Mouse (Mus musculus) erythroid progenitor cell, adult 5-6 weeks (primary cell): Measurements from ENCODE around the gene Wbp2. TPM values are rescaled to one million over a fixed set of nuclear protein-coding genes. Genes with fewer than 3 reads are reported as not detected.
"Not testable (repeated sequence)": the region's sequence is repeated elsewhere in the genome, so short reads cannot be mapped to it uniquely, and the experiment has no call there.

Source experiments
- ATAC-seq: replicated peaks from 2 replicates; pipeline ENCODE4 v1.8.0; 2016; ENCODE audit warnings: moderate number of reproducible peaks, mild to moderate bottlenecking, moderate TSS enrichment, inconsistent platforms; ENCODE audit not compliant: poor library complexity, low FRiP score, severe bottlenecking
- total RNA-seq, 2 experiments: library from RNA; stranded (forward) in 1 of 2; stranded (reverse) in 1 of 2; fragments of 150-400 nt in 1 of 2; fragments of 186-747, 209-891 nt in 1 of 2; gene quantifications; 2 replicates each; pipeline versions ENCODE4 v1.2.3 to v1.2.4; 2015 to 2017; ENCODE audit warnings: low replicate concordance in 2 of 2

Gene Wbp2
- total RNA-seq (2015; ENCODE audit: low replicate concordance) = 114 and 127 TPM in 2 replicates
- 43.8 and 56.9 TPM in 2 replicates for total RNA-seq (2017; ENCODE audit: low replicate concordance)

GRCm38 (mm10) chr11:116086258-116087193, at the start of gene Wbp2:
Gene Wbp2, minus strand, starts transcription at chr11:116086995.
- ATAC-seq = peak; percentile 91

DNA sequence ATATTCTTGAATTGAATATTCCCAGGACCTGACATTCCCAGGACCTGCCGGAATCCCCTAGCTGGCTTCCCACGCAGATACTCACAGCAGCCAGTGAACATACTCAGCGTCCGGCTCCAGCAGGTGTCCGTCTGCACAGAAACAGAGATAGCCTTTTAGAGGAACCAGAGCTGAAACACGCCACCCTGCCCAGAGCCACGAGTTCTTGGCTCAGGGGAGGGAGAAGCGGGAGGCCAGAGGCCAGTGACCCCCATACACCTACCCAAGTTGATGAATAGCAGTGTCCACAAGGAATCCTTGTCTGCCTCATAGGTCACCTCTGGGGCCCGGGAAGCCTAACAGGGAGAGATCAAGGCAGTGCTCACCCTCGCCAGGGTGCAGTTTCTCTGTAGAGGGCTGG, 47.4 kb upstream of the Wbp2 start:
- ATAC-seq = no peak

DNA sequence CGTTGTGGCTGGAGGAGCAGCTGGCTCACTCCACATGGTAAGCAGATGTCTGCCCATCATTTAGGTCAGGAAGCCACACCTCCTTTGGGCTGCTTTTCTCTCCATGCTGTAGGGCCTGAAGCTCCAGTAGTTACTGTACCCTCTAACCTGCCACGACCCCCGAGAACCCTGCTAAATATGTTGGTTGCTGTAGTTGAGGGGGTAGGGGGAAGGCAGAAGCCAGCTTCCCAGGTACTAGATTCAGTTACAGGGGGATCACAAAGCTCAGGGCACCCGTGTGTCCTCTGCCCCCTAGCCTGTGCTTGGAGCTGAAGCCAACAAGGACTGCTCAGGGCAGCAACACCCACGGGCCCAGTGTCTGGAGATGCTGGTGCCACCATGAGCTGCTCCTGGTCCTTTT, 46.7 kb upstream of the Wbp2 start:
- no peak for ATAC-seq

DNA sequence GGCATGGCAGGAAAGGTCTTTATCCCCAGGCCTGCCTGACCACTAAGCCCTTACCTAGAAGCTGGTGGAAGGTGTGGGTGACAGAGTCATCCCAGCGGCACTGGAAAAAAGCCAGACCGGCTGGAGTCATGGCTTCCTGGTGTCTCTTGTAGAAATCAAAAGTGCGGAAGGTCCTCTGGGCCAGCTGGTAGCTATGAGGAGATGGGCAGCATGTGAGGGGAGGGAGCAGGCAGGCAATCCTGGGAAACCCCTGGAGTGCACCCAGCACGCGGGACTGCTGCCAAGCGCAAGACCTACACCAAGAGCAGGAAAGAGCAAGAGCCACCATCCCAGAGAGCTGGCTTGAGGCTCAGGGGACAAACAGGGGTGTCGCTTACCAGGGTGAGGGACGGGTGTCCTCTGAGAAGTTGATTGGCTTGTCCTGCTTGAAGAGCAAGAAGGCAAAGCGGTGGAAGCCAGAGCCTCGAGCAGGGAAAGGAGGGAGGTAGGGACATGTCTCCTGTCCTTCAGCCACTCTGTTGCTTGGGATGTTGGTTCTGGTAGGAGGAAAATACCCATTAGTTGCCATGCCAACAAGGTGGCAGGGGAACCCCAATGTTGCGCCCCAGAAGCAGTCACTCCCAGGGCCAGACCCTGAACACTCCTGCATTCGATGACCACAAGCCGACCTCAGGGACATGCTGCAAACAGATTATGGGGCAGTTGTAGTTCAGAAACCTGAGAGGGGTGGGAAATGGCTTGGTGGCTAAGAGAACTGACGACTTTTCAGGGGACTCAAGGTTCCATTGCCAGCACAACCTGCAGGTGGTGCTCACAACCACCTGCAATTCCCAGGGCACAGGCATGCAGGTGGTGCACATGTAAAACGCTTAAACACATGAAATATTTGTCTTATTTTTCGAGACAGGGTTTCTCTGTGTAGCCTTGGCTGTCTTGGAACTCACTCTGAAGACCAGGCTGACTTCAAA, 45.9 kb upstream of the Wbp2 start:
- no peak for ATAC-seq

- ATAC-seq = no peak
These were observed 44.8 kb upstream of the Wbp2 start for GRCm38 (mm10) chr11:116131349-116132170.

GRCm38 (mm10) chr11:116130488-116131205, 43.9 kb upstream of the Wbp2 start, which contains the start of gene Trim65:
Gene Trim65, minus strand, starts transcription at chr11:116131128.
- ATAC-seq = peak; percentile 81

GRCm38 (mm10) chr11:116129993-116130487, 43.2 kb upstream of the Wbp2 start:
- no peak for ATAC-seq

DNA sequence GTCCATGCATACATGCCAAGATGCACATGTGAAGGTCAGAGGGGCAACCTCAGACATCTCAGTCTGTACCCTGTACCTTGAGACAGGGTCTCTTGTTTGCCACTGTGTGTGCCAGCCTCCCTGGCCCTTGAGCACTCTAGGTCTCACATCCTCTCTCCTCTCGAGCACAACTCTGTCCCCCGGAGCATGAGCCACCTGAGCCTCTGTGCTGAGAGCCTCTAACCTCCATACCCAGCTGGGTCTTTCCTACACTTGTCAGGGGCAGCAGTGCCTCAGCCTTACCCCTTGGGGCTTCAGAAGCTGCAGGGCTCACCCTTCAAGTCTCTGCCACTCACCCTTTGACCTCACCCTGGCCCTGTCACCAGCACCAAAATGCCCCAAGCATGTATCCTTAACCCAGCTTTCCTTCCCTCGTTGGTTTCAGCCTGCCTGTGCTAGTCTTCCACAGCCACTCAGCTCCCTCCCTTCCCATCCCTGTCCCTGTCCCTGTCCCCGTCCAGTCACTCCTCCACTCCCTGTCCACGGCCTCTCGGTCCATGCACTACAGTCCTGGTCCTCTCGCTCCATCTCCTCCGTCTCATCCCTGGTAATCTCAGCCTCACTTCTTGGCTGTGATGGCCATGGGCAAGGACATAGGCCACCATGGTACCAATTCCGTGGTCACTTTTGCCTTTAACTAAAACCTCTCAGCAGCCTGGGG, 42.4 kb upstream of the Wbp2 start:
- no peak for ATAC-seq

GRCm38 (mm10) chr11:116127986-116128385, 41.2 kb upstream of the Wbp2 start:
- ATAC-seq = no peak

DNA sequence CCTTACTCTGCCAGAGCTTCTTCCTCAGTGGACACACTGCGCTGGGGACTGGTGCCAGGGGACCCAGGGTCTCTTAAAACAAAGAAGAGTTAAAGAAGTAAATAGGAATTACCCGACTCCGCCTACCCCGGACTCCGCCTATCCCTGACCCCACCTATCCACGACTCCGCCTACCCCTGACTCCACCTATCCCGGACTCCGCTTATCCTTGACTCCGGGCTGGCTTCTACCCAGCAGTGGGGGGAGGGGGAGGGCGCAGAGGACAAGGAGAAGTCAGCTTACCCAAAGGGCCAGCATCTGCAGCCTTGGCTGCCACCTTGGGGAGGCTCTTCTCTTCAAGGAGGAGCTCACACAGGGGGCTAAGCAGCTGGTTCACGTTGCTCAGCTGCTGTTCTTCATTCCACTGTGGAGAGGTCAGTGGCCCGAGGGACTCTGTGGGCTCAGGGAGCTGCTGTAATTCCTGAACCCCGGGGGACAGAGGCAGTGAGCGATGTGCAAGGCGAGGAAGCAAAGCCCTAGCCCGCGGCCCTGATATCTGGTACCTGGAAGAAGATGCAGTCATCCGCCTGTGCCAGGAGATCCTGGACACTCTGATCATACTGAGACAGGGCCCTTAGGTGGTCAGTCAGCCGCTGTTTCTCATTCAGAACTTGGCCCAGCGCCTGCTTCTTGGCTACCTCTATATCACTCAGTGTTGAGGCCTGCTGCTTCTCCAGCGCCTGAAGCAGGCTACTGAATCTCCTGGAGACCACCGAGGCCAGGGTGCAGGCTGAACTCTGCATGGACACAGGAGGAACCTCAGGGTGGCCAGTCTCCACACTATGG, 40.6 kb upstream of the Wbp2 start, which contains the start of gene Trim47:
Gene Trim47 (minus strand): TSS at position 55 of the 825 bp plus-strand sequence.
- peak; percentile 28; the same call in 1 of the 2 replicates for ATAC-seq

GRCm38 (mm10) chr11:116126261-116126660, 39.5 kb upstream of the Wbp2 start:
- no peak for ATAC-seq

DNA sequence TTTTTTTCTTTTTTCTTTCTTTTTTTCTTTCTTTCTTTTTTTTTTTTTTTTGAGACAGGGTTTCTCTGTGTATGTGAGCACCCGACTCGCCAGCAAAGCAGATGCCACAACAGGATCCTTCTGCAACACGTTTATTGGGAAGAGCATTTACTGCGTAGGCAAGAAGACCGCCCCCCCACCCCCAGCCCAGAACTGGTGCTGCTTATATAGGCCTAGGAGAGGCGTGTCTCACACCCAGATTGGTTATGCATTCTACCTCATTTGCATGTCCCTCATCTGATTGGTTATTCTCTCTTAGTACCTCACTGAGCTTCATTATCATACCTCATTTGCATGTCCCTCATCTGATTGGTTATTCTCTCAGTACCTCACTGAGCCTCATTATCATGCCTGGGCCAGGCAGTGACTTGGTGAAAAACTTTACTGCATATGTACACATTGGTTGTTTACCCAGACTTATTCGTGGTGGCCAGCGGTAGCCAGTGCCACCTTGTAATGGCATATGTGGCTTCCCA, 35.0 kb upstream of the Wbp2 start:
- not testable (repeated sequence) for ATAC-seq

DNA sequence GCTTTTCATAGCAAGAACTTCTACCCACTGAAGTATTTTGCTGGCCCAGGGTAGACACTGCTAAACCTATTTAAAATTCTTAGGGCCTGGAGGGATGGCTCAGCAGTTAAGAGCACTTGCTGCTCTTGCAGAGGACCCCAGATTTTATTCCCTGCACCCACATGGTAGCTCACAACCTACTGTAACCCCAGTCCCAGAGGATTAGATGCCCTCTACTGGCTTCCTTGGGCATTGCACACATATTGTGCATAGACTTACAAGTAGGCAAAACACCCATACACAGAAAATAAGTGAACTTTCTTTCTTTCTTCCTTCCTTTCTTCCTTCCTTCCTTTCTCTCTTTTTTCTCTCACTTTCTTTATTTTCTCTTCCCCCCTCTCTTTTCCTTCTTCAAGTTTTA, 31.0 kb upstream of the Wbp2 start:
- ATAC-seq = 0 out of 2 replicates have a peak, but pooled peaks have one; percentile 54

DNA sequence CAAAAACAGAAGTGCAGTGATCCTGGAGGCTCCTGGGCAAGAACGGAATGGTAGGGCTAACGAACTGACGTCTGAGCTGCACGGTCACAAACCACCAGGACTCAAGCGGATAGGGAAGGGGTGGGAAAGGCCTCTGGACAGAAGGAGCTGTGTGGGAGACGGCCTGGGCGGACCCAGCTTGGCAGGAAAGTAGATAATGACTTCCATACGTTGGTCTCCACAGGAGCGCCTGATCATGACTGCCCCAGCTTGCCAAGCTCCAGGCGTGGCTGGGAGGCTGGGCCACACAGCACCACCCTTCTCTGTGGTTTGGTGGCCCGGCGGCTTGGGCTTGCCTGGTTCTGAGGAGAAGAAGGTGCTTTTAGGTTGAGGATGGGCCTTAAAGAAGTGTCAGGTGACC, 30.4 kb upstream of the Wbp2 start:
- ATAC-seq = peak; percentile 78

GRCm38 (mm10) chr11:116111611-116112203, 24.9 kb upstream of the Wbp2 start:
- ATAC-seq = no peak

DNA sequence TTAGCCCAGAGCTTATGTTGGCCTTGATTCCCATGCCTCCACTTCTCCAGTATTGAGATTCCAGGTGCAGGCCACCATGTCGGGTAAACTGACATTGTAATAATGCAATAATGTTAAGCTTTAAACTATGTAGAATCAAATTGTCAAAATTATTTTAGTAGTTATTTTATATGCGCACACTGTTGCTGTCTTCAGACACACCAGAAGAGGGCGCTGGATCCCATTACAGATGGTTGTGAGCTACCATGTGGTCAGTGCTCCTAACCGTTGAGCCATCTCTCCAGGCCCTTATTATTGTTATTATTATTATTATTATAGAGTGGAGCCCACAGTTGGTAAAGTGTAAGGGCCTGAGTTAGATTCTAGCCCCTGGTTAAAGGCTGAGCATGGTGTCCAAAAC, 24.3 kb upstream of the Wbp2 start:
- no peak for ATAC-seq
